Mouse (Mus musculus) small intestine, adult 2 months (tissue): ENCODE results near the gene Cdh13.

ENCODE experiments used
- CTCF ChIP-seq: fragments of 200-500 bp; IDR thresholded peaks from 2 replicates; pipeline ENCODE4 v1.5.1; 2012; ENCODE audit warnings: low read depth, mild to moderate bottlenecking, control low read depth, inconsistent platforms, low read length, moderate library complexity, mixed read lengths; ENCODE audit not compliant: insufficient replicate concordance, insufficient read length; ENCODE audit errors: extremely low read depth
- POLR2A ChIP-seq: fragments of 200-500 bp; IDR thresholded peaks from 2 replicates; pipeline ENCODE4 v1.6.1; 2012; ENCODE audit warnings: low read depth, mild to moderate bottlenecking, control low read depth, inconsistent platforms, low read length, moderate library complexity

DNA sequence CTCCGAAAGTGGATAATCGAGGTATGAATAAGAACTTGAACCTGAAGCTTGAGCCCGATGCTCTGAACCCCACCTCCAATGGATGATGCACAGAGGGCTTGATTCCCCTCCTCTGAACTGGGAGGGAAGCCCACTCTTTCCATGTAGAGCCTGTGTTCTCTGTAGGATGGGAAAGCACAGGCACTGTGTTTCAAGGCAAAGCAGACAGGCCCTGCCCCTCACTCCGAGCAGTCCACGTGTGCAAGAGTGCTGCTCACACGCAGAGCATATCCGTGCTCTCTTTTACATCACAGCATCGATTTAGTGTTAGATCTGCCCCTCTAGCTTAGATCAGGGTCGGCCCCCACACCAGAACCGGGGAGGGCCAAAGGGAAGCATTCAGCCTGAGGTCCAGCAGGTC, 547.5 kb downstream of the Cdh13 start:
- TF ChIP-seq CTCF = no peak
- no peak for TF ChIP-seq POLR2A
